Mouse (Mus musculus) cortical plate, adult 2 months (tissue): ENCODE results near the gene Psmd12. TPM values are rescaled to one million over a fixed set of nuclear protein-coding genes. Genes with fewer than 3 reads are reported as not detected.
"Not testable (repeated sequence)": the region's sequence is repeated elsewhere in the genome, so short reads cannot be mapped to it uniquely, and the experiment has no call there.

Source experiments
- H3K27ac ChIP-seq: fragments of 200-500 bp; 2 replicates; pipeline ENCODE4 v1.5.1; 2012; ENCODE audit warnings: low read length, control low read depth, inconsistent platforms; ENCODE audit not compliant: insufficient read depth
- H3K4me1 ChIP-seq: fragments of 200-500 bp; 2 replicates; pipeline ENCODE4 v1.6.1; 2011; ENCODE audit warnings: low read length; ENCODE audit not compliant: control insufficient read depth, insufficient read depth
- H3K4me3 ChIP-seq: fragments of 200-500 bp; 2 replicates; pipeline ENCODE4 v1.5.1; 2011; ENCODE audit warnings: mild to moderate bottlenecking, low read length, control low read depth; ENCODE audit not compliant: insufficient read depth
- CTCF ChIP-seq: fragments of 200-500 bp; IDR thresholded peaks from 2 replicates; pipeline ENCODE4 v1.5.1; 2011; ENCODE audit warnings: mild to moderate bottlenecking, control low read depth, low read length; ENCODE audit not compliant: insufficient read depth; ENCODE audit errors: extremely low read depth
- POLR2A ChIP-seq: fragments of 200-500 bp; IDR thresholded peaks from 2 replicates; pipeline ENCODE4 v1.6.1; 2011; ENCODE audit warnings: mild to moderate bottlenecking, low read length, control low read depth; ENCODE audit not compliant: insufficient read depth; ENCODE audit errors: extremely low read depth
- polyA plus RNA-seq: library from polyadenylated mRNA; depleted of rRNA; stranded (reverse); fragments of >200 nt; gene quantifications from 2 replicates; pipeline ENCODE4 v1.2.3, GENCODE M21; 2012

The Psmd12 gene
- polyA plus RNA-seq, 1 experiment: 56.7 TPM

DNA sequence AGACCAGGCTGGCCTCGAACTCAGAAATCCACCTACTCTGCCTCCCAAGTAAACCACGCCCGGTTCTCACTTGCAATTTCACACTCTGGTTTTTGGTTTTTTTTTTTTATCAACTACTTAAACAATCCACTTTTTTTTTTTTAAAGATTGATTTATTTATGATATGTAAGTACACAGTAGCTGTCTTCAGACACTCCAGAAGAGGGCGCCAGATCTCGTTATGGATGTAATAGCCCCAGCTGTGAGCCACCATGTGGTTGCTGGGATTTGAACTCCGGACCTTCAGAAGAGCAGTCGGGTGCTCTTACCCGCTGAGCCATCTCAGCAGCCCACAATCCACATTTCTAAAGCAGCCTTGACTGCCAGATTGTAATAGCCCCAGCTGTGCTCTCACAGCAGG, 23.5 kb downstream of the Psmd12 start:
- no peaks in the 10 kb centered on the region for H3K4me1 ChIP-seq
- TF ChIP-seq POLR2A: no peak
- no peak for TF ChIP-seq CTCF
- H3K27ac ChIP-seq: no peak overlapping the region
- H3K4me3 ChIP-seq: no peak overlapping the region

DNA sequence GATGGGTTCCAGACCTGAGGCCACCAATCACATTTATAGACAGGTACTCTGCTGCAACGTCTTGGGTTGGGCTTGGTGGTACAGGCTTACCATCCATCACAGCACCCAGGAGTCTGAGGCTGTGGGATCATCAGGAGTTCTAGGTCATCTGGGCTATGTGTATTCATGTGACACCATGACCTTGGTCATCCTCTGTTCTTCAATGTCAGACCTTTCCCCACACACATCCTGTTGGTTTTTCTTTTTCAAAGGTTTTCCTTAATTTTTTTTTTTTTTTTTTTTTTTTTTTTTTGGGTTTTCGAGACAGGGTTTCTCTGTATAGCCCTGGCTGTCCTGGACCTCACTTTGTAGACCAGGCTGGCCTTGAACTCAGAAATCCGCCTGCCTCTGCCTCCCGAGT, 25.1 kb downstream of the Psmd12 start:
- H3K4me1 ChIP-seq, H3K4me3 ChIP-seq, H3K27ac ChIP-seq: not testable (repeated sequence)

DNA sequence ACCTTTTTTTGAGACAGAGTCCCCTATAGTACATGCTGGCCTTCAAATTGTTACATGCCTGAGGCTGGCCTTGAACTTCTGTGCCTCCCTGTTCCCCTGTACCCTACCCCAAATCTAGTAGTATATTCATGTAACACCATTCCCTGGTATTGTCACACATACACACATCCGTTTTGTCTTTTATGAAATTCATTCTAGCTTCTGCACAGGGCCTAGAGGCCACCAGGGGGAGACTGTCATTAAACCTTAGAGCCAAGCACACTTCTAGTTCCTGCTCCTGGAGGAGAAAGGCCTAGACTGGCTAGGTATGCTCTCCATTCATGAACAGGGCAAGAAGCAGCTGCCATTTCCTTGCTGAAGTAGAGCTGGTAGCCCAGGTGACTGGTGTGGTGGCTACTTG, 27.0 kb downstream of the Psmd12 start:
- TF ChIP-seq POLR2A: no peak
- TF ChIP-seq CTCF: peak; percentile 52
- Histone ChIP-seq H3K4me3 (no peak overlapping the region), H3K4me1 (no peaks in the 10 kb centered on the region), H3K27ac (no peak overlapping the region)

GRCm38 (mm10) chr11:107509631-107510338, 30.5 kb downstream of the Psmd12 start:
- TF ChIP-seq POLR2A: no peak
- peak; percentile 54 for TF ChIP-seq CTCF
- Histone ChIP-seq H3K4me3 (no peak overlapping the region), H3K4me1 (no peaks in the 10 kb centered on the region), H3K27ac (no peak overlapping the region)

DNA sequence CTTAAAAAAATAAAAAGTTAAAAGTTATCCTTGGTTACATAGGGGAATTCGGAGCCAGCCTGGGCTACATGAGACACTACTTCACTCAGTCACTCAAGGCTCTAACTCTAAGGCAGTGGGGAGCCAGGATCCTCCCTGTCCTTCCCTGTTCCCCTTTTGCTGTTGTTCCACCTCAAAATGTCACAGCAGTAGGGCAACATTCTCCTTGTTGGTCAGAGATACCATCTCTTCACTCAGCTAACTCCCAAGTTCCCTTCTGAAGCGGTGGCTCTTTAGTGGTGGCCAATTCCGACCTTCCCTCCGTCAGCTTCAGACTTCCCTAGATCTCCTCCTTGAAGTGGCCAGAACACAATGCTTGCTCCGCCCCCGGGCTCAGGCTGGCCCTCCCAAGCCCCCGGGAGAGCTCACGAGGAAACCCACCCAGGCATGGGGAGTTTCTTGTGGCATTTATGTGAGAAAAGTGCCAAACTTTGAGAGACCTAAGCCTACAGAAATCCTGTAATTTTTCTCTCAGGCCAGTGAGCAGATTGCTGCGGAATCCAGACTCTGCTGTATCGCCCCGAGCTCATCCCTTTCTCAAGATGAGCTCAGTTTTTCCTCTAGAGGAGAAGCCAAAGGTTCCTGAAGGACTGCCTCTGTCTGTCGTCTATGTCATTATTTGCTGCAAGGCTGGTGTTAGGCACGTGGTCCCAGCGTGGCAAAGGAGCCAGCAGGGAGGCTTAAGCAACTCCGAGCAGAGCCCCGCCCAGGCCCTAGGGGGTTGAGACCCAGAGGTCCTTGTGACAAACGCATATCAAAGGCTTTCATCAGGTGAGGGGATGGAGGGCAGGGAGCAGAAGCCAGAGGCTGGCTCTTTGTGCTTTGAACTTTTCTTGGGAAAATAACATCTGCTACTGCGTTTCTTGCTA, 31.3 kb downstream of the Psmd12 start:
- H3K27ac ChIP-seq: no peak overlapping the region
- H3K4me3 ChIP-seq: no peak overlapping the region
- no peaks in the 10 kb centered on the region for H3K4me1 ChIP-seq
- TF ChIP-seq CTCF: no peak
- TF ChIP-seq POLR2A: no peak

DNA sequence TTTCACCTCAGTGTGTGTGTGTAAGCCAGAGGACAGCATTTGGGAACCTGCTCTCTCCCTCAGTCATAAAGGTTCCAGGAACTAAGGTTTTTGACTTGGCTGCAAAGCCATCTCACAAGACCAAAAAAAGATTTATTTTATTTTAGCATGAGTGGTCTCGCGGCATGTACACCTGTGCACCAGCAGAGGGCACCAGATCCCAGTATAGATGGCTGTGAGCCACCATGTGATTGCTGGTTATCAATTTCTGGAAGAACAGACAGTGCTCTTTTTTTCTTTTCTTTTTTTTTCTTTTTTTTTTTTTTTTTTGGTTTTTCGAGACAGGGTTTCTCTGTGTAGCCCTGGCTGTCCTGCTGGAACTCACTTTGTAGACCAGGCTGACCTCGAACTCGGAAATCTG, 32.7 kb downstream of the Psmd12 start:
- peak; percentile 82 for TF ChIP-seq CTCF
- H3K4me1 ChIP-seq, H3K27ac ChIP-seq, H3K4me3 ChIP-seq: not testable (repeated sequence)

DNA sequence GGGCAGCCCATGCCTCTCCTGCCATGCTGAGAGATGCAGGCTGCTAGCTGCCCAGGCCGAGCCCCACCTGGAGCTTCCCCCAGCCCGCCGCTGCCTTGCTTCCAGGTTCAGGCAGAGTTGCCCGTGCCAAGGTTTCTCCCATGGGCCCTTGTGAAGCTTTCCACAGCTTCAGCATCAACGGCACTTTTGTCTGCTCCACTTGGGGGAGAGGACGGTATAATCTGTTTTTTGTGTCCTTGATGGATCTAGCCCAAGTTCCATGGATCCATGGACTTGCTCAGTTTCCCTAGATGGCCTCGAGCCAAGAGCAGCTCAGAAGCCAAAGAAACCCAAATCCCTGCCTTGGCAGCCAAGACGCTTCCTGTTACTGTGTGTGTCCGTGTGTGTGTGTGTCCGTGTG, 33.8 kb downstream of the Psmd12 start:
- TF ChIP-seq CTCF: no peak
- TF ChIP-seq POLR2A: no peak
- H3K4me3 ChIP-seq: no peak overlapping the region
- H3K4me1 ChIP-seq: no peaks in the 10 kb centered on the region
- H3K27ac ChIP-seq: no peak overlapping the region

- Histone ChIP-seq H3K27ac (no peak overlapping the region), H3K4me3 (no peak overlapping the region), H3K4me1 (no peaks in the 10 kb centered on the region)
- TF ChIP-seq CTCF: no peak
- no peak for TF ChIP-seq POLR2A
Observed at GRCm38 (mm10) chr11:107516387-107516786, 37.1 kb downstream of the Psmd12 start.

DNA sequence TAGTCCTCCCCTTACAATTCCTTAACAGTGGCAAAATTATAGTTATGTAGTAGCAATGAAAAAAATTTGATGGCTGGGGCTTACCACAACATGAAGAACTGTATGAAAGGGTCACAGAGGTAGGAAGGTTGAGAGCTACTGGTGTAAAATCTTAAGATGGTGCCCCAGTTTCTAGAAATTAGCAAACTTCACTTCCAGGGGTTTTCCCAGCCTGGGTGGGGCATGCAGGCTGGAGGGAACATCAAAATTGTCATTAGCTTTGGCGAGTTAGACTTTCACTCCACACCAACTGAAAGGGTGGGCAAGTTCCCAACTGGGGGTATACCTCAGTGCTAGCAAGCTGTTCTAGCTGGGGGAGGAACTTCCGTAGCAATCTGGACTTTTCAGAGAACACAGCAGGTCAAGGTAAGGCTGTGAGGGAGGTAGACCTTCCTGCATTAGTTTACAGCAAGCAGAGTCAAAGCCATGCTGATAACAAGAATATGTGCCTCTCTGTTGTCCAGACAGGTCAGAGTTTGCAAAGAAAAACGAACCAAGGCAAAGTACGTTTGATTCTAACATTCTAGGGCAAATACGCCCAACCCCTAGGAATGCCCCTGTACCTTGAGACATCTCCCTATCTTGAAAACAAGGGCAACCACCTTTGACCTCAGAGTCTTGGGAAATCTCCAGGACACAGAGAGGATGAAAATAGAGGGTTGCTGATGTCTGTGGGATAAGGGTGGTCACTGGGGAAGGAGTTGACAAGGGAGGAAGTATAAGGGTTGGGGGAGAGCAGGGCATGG, 39.6 kb downstream of the Psmd12 start:
- H3K4me3 ChIP-seq: no peak overlapping the region
- TF ChIP-seq POLR2A (no peak), CTCF (no peak)
- no peaks in the 10 kb centered on the region for H3K4me1 ChIP-seq
- H3K27ac ChIP-seq: no peak overlapping the region

DNA sequence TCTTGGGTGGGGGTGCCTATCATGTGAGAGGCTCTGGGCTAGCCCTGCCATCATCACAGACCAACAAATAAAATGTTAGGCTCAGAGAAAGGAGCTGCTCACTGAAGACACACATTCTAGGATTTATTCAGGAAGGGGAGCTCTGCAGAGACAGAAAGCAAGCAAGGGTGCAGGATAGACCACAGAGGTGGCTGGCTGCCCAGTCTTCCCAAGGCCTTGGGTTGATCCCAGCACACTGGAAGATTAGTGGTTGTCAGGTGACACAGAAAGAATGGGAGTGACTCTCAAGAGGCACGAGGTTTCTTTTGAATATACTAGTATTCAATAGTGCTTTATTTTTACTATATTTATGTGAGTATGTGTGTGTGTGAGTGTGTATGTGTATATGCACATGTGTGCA, 41.9 kb downstream of the Psmd12 start:
- no peak for TF ChIP-seq POLR2A
- TF ChIP-seq CTCF: no peak
- Histone ChIP-seq H3K4me3 (no peak overlapping the region), H3K4me1 (no peaks in the 10 kb centered on the region), H3K27ac (no peak overlapping the region)
